Mouse (Mus musculus): Measurements from ENCODE around the gene Papola.

DNA sequence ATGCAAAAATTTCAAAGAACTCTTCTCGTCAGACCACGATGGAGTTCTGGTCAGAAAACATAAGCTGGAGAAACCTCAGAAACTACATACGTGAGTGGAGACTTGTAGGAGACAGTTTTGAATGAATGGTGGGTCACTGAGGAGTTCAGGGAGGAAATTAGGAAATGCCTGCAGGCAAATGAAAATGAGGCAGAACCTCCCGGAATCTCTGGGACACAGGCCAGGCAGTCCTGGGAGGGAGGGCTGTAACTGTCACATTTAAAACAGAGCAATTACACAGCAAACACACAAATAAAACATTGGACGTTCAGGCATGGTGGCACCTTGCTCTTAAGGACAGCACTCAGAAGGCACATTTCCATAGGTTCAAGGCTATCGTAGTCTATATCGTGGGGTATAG, 9.6 kb upstream of the Papola start:
- TF ChIP-seq CTCF (IDR thresholded peaks at IDR 0.05; ENCODE audit: borderline replicate concordance, extremely low read depth, insufficient read depth, insufficient read length) = no peak
- TF ChIP-seq POLR2A (IDR thresholded peaks at IDR 0.05; ENCODE audit: borderline replicate concordance, extremely low read depth, insufficient read depth, insufficient read length, poor library complexity, severe bottlenecking) = no peak

Measured in brain, embryonic 14.5 days (tissue).